Mouse (Mus musculus): ENCODE data around the gene Hikeshi. TPM values are rescaled to one million over a fixed set of nuclear protein-coding genes. Genes with fewer than 3 reads are reported as not detected.

Hikeshi gene
- polyA plus RNA-seq, 1 experiment from 2014 or later = 129 TPM

DNA sequence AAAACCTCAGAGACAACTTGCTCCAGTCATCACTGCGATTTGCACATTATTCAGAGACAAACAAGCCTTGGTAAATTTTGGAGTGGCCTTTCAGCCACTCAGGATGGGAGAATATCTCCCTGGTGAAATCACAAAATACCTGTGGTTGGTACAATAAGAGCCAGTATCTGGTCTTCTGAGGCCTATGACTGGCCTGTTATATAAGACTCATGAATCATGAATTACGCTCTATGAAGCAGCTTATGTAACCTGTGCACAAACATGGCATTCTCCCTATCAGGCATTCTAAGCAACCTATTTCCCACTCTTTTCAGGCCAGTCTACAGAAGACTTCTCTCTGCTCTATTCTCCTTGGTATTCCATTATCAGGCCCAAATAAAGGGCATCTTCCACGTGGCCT lies 28.6 kb downstream of the Hikeshi start:
- H3K4me1 ChIP-seq (replicated peaks) = peaks cover 13% of the 10 kb centered on the region
- H3K27ac ChIP-seq = no peak overlapping the region
- H3K27me3 ChIP-seq = no peaks in the 10 kb centered on the region
- H3K4me2 ChIP-seq = no peak overlapping the region
- 89% methylated on average over 3 of the region's 3 CpGs for WGBS
- no peak for ATAC-seq (ENCODE audit: insufficient number of reproducible peaks, insufficient read depth, low FRiP score, low TSS enrichment, low read depth)
- H3K4me3 ChIP-seq (replicated peaks) = no peak overlapping the region
- peaks cover 5% of the 10 kb centered on the region for H3K36me3 ChIP-seq
- H3K9ac ChIP-seq (replicated peaks) = no peak overlapping the region
- H3K9me3 ChIP-seq = no peaks in the 10 kb centered on the region

DNA sequence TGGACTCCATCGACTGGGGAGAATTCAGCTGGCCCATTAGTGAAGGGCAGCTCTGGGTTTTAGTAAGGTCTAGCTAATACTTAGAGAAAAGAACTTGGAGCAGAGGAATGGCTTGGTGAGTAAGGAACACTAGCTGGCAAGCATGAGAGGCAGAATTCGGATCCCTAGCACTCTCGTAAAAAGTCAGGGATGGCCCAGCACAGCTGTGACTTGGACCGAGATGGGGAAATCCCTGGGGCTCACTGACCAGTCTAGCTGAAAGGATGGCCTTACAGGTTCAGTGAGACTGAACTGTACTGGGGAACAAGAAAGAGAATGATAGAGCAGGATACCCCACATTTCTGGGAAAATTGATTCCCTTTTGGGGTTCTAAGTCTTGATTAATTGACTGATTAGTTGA lies 31.3 kb downstream of the Hikeshi start:
- Histone ChIP-seq H3K27ac (peak overlapping the region; percentile 30; the same call in 1 of the 2 replicates), H3K27me3 (no peaks in the 10 kb centered on the region; the same call in 1 of the 2 replicates), H3K9me3 (no peaks in the 10 kb centered on the region), H3K9ac (replicated peaks) (no peak overlapping the region), H3K4me2 (peak overlapping the region; percentile 30; the same call in 1 of the 2 replicates), H3K36me3 (no peaks in the 10 kb centered on the region), H3K4me1 (replicated peaks) (peaks cover 13% of the 10 kb centered on the region), H3K4me3 (replicated peaks) (no peak overlapping the region)
- no peak for ATAC-seq (ENCODE audit: insufficient number of reproducible peaks, insufficient read depth, low FRiP score, low TSS enrichment, low read depth)
- 72% methylated on average over 4 of the region's 4 CpGs for WGBS

DNA sequence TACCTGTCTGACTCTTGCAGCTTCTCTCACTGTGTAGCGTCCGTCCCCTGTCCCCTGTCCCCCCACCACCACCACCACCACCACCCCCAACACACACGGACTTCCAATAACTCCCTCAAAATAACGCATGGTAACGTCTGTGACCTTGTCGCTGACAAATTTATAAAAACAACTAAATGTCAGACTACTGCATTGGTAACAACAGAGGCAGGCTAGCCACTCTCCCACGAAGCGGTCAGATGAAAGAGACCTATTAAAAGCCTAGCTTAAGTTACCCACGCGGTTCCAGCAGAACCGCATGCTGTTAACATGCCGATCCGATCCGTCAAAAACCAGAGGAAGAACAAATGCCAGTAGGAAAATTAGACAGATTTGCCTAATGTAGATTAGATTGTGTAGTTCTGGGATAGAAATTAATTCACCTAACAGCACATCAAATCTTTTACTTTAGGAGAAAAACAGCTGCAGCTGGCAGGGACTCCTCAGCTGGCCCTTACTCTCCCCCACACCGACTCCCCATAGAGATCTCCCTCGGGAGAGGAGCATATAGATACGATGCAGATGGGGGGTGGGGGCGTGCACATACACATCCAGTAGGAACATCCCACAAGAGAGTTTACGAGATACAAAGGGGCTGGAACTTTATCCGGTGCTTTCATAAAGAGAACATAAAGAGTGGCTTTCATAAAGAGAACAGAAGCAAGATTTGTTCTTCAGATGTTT lies 31.9 kb downstream of the Hikeshi start:
- Histone ChIP-seq H3K4me3 (replicated peaks) (no peak overlapping the region), H3K4me1 (replicated peaks) (peaks cover 13% of the 10 kb centered on the region), H3K27me3 (no peaks in the 10 kb centered on the region; the same call in 1 of the 2 replicates), H3K27ac (0 out of 2 replicates have a peak overlapping the region, but pooled peaks have one; percentile 50), H3K4me2 (peak overlapping the region; percentile 30), H3K36me3 (no peaks in the 10 kb centered on the region), H3K9me3 (no peaks in the 10 kb centered on the region), H3K9ac (replicated peaks) (no peak overlapping the region)
- ATAC-seq (ENCODE audit: insufficient number of reproducible peaks, insufficient read depth, low FRiP score, low TSS enrichment, low read depth) = 0 out of 2 replicates have a peak, but pooled peaks have one; percentile 26
- WGBS = 44% methylated on average over 20 of the region's 20 CpGs

DNA sequence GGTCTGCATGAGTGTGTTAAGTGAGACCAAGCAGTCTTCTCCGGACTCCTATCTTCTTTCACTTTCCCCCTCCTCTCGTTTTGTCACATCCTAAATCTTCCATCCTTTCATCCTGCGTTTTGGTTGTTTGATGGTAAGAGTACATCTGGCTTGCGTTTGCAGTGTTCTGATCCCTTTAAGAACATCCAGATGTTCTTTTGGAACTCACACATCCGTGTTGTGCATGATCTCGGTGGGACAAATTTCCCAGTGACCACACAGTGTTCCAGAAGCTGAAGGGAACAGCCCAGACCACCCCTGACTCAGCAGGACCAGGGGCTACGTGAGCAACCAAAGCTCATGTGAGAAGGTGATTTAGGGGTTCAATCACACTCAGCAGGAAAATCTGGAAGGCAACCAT lies 32.6 kb downstream of the Hikeshi start:
- H3K9ac ChIP-seq (replicated peaks) = no peak overlapping the region
- no peaks in the 10 kb centered on the region for H3K9me3 ChIP-seq
- no peak overlapping the region for H3K4me3 ChIP-seq (replicated peaks)
- 12% methylated on average over 7 of the region's 7 CpGs for whole genome bisulfite sequencing
- H3K27ac ChIP-seq = 0 out of 2 replicates have a peak overlapping the region, but pooled peaks have one; percentile 50
- no peaks in the 10 kb centered on the region; the same call in 1 of the 2 replicates for H3K27me3 ChIP-seq
- ATAC-seq (ENCODE audit: insufficient number of reproducible peaks, insufficient read depth, low FRiP score, low TSS enrichment, low read depth) = peak; percentile 71
- peak overlapping the region; percentile 30 for H3K4me2 ChIP-seq
- H3K36me3 ChIP-seq = no peaks in the 10 kb centered on the region
- peaks cover 20% of the 10 kb centered on the region for H3K4me1 ChIP-seq (replicated peaks)

- H3K27ac ChIP-seq = 0 out of 2 replicates have a peak overlapping the region, but pooled peaks have one; percentile 45
- ATAC-seq (ENCODE audit: insufficient number of reproducible peaks, insufficient read depth, low FRiP score, low TSS enrichment, low read depth) = no peak
- no peak overlapping the region for H3K9ac ChIP-seq (replicated peaks)
- H3K36me3 ChIP-seq = no peaks in the 10 kb centered on the region
- H3K27me3 ChIP-seq = no peaks in the 10 kb centered on the region; the same call in 1 of the 2 replicates
- peaks cover 22% of the 10 kb centered on the region for H3K4me1 ChIP-seq (replicated peaks)
- H3K4me2 ChIP-seq = peak overlapping the region; percentile 30
- 22% methylated on average over 8 of the region's 8 CpGs for WGBS
- H3K9me3 ChIP-seq = no peaks in the 10 kb centered on the region
- H3K4me3 ChIP-seq (replicated peaks) = no peak overlapping the region
Measured at GRCm38 (mm10) chr7:89907950-89908349, 33.1 kb downstream of the Hikeshi start.

GRCm38 (mm10) chr7:89903442-89904343 lies 37.3 kb downstream of the Hikeshi start, which contains the start of gene Ccdc81:
Ccdc81 (minus strand) TSS chr7:89903629.
- ATAC-seq (ENCODE audit: insufficient number of reproducible peaks, insufficient read depth, low FRiP score, low TSS enrichment, low read depth) = peak; percentile 57; the same call in 1 of the 2 replicates
- Histone ChIP-seq H3K4me2 (peak within 1 kb of the TSS; percentile 35), H3K4me1 (replicated peaks) (peaks cover 11% of the 10 kb centered on the region), H3K36me3 (no peaks in the 10 kb centered on the region), H3K27me3 (no peaks in the 10 kb centered on the region; the same call in 1 of the 2 replicates), H3K27ac (no peak within 1 kb of the TSS), H3K4me3 (replicated peaks) (no peak within 1 kb of the TSS), H3K9me3 (no peaks in the 10 kb centered on the region), H3K9ac (replicated peaks) (no peak within 1 kb of the TSS)
- 37% methylated on average over 22 of the region's 22 CpGs for WGBS

DNA sequence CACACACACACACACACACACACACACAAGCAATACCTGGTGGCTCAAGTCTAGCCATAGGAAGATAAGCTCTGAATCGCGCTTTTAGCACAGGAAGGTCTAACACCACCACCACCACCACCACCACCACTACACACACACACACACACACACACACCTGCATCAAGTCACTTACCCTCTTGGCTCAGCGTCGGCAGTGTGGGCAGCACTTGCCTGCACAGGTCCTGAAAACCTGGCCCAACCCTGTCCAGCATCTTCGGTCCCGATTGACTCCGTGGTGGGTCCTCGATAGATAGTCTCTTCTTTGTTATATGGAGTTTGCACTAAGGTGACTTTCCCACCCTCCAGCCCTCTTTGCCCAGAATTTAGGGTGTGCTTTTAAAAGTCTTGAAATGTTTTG lies 38.0 kb downstream of the Hikeshi start:
- Histone ChIP-seq H3K27me3 (no peaks in the 10 kb centered on the region; the same call in 1 of the 2 replicates), H3K9ac (replicated peaks) (no peak overlapping the region), H3K36me3 (no peaks in the 10 kb centered on the region), H3K4me1 (replicated peaks) (peaks cover 8% of the 10 kb centered on the region), H3K27ac (no peak overlapping the region), H3K4me2 (peak overlapping the region; percentile 35), H3K9me3 (no peaks in the 10 kb centered on the region), H3K4me3 (replicated peaks) (no peak overlapping the region)
- WGBS = 90% methylated on average over 8 of the region's 8 CpGs
- no peak for ATAC-seq (ENCODE audit: insufficient number of reproducible peaks, insufficient read depth, low FRiP score, low TSS enrichment, low read depth)

DNA sequence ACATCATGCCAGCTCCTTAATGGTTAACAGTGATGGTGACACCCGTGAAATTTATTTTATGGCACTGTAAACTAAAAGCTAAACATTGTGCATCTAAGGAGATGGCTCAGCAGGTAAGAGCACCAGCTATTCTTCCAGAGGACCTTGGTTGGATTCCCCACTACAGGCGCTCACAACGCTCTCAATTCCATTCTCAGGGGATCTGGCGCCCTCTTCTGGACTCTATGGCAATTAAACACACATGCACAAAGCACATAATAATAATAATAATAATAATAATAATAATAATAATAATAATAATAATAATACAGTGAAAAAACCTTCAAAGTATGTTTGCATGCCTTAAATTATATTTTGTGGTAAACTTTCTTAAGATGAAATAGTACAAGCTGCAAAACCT lies 49.1 kb downstream of the Hikeshi start:
- Histone ChIP-seq H3K4me2 (no peak overlapping the region), H3K4me3 (replicated peaks) (no peak overlapping the region), H3K9ac (replicated peaks) (no peak overlapping the region), H3K27ac (no peak overlapping the region), H3K4me1 (replicated peaks) (0 out of 2 replicates have a peak, but pooled peaks cover 7% of the 10 kb centered on the region), H3K36me3 (no peaks in the 10 kb centered on the region), H3K9me3 (no peaks in the 10 kb centered on the region), H3K27me3 (no peaks in the 10 kb centered on the region)
- WGBS = 30% methylated on average over 4 of the region's 4 CpGs
- ATAC-seq (ENCODE audit: insufficient number of reproducible peaks, insufficient read depth, low FRiP score, low TSS enrichment, low read depth) = no peak

- H3K4me1 ChIP-seq (replicated peaks) = 0 out of 2 replicates have a peak, but pooled peaks cover 7% of the 10 kb centered on the region
- H3K27ac ChIP-seq = peak overlapping the region; percentile 64; the same call in 1 of the 2 replicates
- peak; percentile 78; the same call in 1 of the 2 replicates for ATAC-seq (ENCODE audit: insufficient number of reproducible peaks, insufficient read depth, low FRiP score, low TSS enrichment, low read depth)
- 64% methylated on average over 5 of the region's 5 CpGs for WGBS
- no peak overlapping the region for H3K9ac ChIP-seq (replicated peaks)
- no peak overlapping the region for H3K4me3 ChIP-seq (replicated peaks)
- H3K36me3 ChIP-seq = no peaks in the 10 kb centered on the region
- H3K9me3 ChIP-seq = no peaks in the 10 kb centered on the region
- no peaks in the 10 kb centered on the region for H3K27me3 ChIP-seq
- H3K4me2 ChIP-seq = no peak overlapping the region
Measured at GRCm38 (mm10) chr7:89891412-89891811, 49.6 kb downstream of the Hikeshi start.

GRCm38 (mm10) chr7:89884551-89884950 lies 56.5 kb downstream of the Hikeshi start:
- no peak for ATAC-seq (ENCODE audit: insufficient number of reproducible peaks, insufficient read depth, low FRiP score, low TSS enrichment, low read depth)

GRCm38 (mm10) chr7:89879686-89880085 lies 61.3 kb downstream of the Hikeshi start:
- no peaks in the 10 kb centered on the region for H3K9me3 ChIP-seq
- WGBS = 68% methylated on average over 1 of the region's 1 CpGs
- ATAC-seq (ENCODE audit: insufficient number of reproducible peaks, insufficient read depth, low FRiP score, low TSS enrichment, low read depth) = no peak

More at GRCm38 (mm10) chr7:89884551-89884950, 56.5 kb downstream of the Hikeshi start:
- 38% methylated on average over 3 of the region's 3 CpGs for WGBS
- H3K4me2 ChIP-seq = no peak overlapping the region
- no peaks in the 10 kb centered on the region for H3K36me3 ChIP-seq
- no peak overlapping the region for H3K9ac ChIP-seq (replicated peaks)
- no peak overlapping the region for H3K27ac ChIP-seq
- H3K9me3 ChIP-seq = no peaks in the 10 kb centered on the region
- no peaks in the 10 kb centered on the region for H3K27me3 ChIP-seq
- H3K4me1 ChIP-seq (replicated peaks) = 0 out of 2 replicates have a peak, but pooled peaks cover 2% of the 10 kb centered on the region
- H3K4me3 ChIP-seq (replicated peaks) = no peak overlapping the region

More at GRCm38 (mm10) chr7:89879686-89880085, 61.3 kb downstream of the Hikeshi start:
- 0 out of 2 replicates have a peak, but pooled peaks cover 2% of the 10 kb centered on the region for H3K4me1 ChIP-seq (replicated peaks)
- H3K36me3 ChIP-seq = no peaks in the 10 kb centered on the region
- H3K4me2 ChIP-seq = no peak overlapping the region
- H3K4me3 ChIP-seq (replicated peaks) = no peak overlapping the region
- H3K9ac ChIP-seq (replicated peaks) = no peak overlapping the region
- no peak overlapping the region for H3K27ac ChIP-seq
- H3K27me3 ChIP-seq = no peaks in the 10 kb centered on the region

All from limb, embryonic 12.5 days (tissue).